9 mouse cellular contexts compared by ENCODE assay signal in genomic region chr2:163592084-163592483, GRCm38 (mm10). TPM values are rescaled to one million over a fixed set of nuclear protein-coding genes. Genes with fewer than 3 reads are reported as not detected.
DNase-seq lines count a peak whose midpoint lies in the region; ATAC-seq and TF ChIP-seq lines count a peak whose summit lies in the region.
"Had no signal": no experiment of that assay in that cellular context is flagged by ENCODE, and none has a peak within 500 bp of the region (broad histone marks: within the 10 kb centered on the region; RNA-seq: fewer than 3 reads in every experiment).

No protein-coding gene starts in this region.

- H3K4me3 ChIP-seq in left cerebral cortex, adult 2 months, result no peak overlapping the region
- H3K4me3 ChIP-seq in ES-E14 (ENCODE audit: insufficient read depth in 1 of 2, low read depth in 1 of 2, low read length in 2 of 2, poor library complexity in 1 of 2, severe bottlenecking in 1 of 2), result no peak overlapping the region
- H3K4me3 ChIP-seq: limb, embryonic 15.5 days had no signal

- DNase-seq in cerebellum, postnatal 14 days, result peak; percentile 69 to 86
- no peak for DNase-seq in cerebellum, adult 9-10 months
- DNase-seq in left cerebral cortex, adult 2 months (ENCODE audit: extremely low spot score in 1 of 2, low spot score in 2 of 2), result no peak
- DNase-seq in left cerebral cortex, postnatal 36 days (ENCODE audit: low spot score in 2 of 2), result no peak
- DNase-seq in ES-E14 (ENCODE audit: low read depth, low spot score), result peak; percentile 39
- no peak for DNase-seq in urinary bladder, postnatal 25 days (ENCODE audit: low spot score)
- no peak for DNase-seq in right cerebral cortex, adult 2 months (ENCODE audit: low spot score in 2 of 2)

- intact Hi-C loops in left cerebral cortex, adult 2 months (cut with DNase I), result no loop called here
- intact Hi-C loops in left cerebral cortex, postnatal 36 days (cut with DNase I), result no loop called here

- no peak overlapping the region for H3K9ac ChIP-seq in ES-E14 (ENCODE audit: insufficient read depth, low read depth, low read length, poor library complexity, severe bottlenecking)
- H3K9ac ChIP-seq: limb, embryonic 15.5 days had no signal

- H3K27ac ChIP-seq in left cerebral cortex, adult 2 months, result no peak overlapping the region
- H3K27ac ChIP-seq in ES-E14 (ENCODE audit: insufficient read depth, low read depth, low read length, poor library complexity, severe bottlenecking), result no peak overlapping the region
- H3K27ac ChIP-seq: limb, embryonic 15.5 days had no signal

- in situ Hi-C loops in ES-E14 (cut with MboI; ENCODE audit: low sequenced_read_pairs in 2 of 2, unreplicated experiment in 2 of 2), result no loop called here

- peaks cover 0 to 3% of the 10 kb centered on the region in 2 experiments; a peak in 1 of 4 replicates for H3K4me1 ChIP-seq in ES-E14 (ENCODE audit: control insufficient read depth in 2 of 2, insufficient read depth in 2 of 2, low read length in 2 of 2, poor library complexity in 1 of 2)

- peak; percentile 53 for TF ChIP-seq CTCF in left cerebral cortex, adult 2 months (IDR thresholded peaks at IDR 0.05)

- peak; percentile 21; the same call in 1 of the 2 replicates for ATAC-seq in megakaryocyte, adult 5-6 weeks (ENCODE audit: poor library complexity, severe bottlenecking)

- no peaks in the 10 kb centered on the region for H3K36me3 ChIP-seq in ES-E14 (ENCODE audit: control insufficient read depth, insufficient read depth, low read length, poor library complexity, severe bottlenecking)
- H3K36me3 ChIP-seq: limb, embryonic 15.5 days had no signal

- H3K9me3 ChIP-seq in ES-E14 (ENCODE audit: control insufficient read depth, insufficient read depth, low read depth, low read length), result no peaks in the 10 kb centered on the region
- H3K9me3 ChIP-seq: limb, embryonic 15.5 days had no signal

TF ChIP-seq in ES-E14, 5 proteins besides CTCF, POLR2A, EP300 and RAD21:
- TF ChIP-seq HCFC1 (IDR thresholded peaks at IDR 0.05; ENCODE audit: borderline replicate concordance, insufficient read depth, low read length) (no peak), ZNF384 (IDR thresholded peaks at IDR 0.05; ENCODE audit: low read depth, low read length) (no peak), CHD2 (IDR thresholded peaks at IDR 0.05; ENCODE audit: low read depth, low read length) (no peak), MAFK (IDR thresholded peaks at IDR 0.05; ENCODE audit: insufficient read depth, low read depth, low read length) (no peak), ZC3H11A (IDR thresholded peaks at IDR 0.05; ENCODE audit: borderline replicate concordance, low read depth, low read length) (no peak)

RNA-seq across cellular contexts. Expression of gene Ttpal, which starts 10.0 kb away (rescaled TPM):
- 10 to 100 TPM; 69.9 to 81.2 TPM for total RNA-seq in left cerebral cortex, adult 2 months (2021)
- total RNA-seq in left cerebral cortex, postnatal 36 days (2021), result 10 to 100 TPM; 63.0 to 70.7 TPM
- total RNA-seq in ES-E14 (2012; rRNA removed), result 5.4 and 7.8 TPM in 2 replicates
- 12.6 and 16.6 TPM in 2 replicates for total RNA-seq in megakaryocyte, adult 5-6 weeks (2015)
- total RNA-seq in megakaryocyte, adult 5-6 weeks (2017), result 8.8 and 14.4 TPM in 2 replicates

RNA-seq across cellular contexts. Expression of gene Serinc3, which starts 52.8 kb away (rescaled TPM):
- 100 to 1,000 TPM; 213 to 234 TPM for total RNA-seq in left cerebral cortex, adult 2 months (2021)
- total RNA-seq in left cerebral cortex, postnatal 36 days (2021), result 100 to 1,000 TPM; 224 to 251 TPM
- 59.3 and 62.0 TPM in 2 replicates for total RNA-seq in ES-E14 (2012; rRNA removed)
- 797 and 809 TPM in 2 replicates for total RNA-seq in megakaryocyte, adult 5-6 weeks (2015)
- 623 and 641 TPM in 2 replicates for total RNA-seq in megakaryocyte, adult 5-6 weeks (2017)

Comparison
In these comparisons a context has a peak if more than half of its experiments do, and no peak if none do; other contexts are left out.
1. DNase-seq: peak in cerebellum, postnatal 14 days (2 of 2) and ES-E14 (single experiment); none in cerebellum, adult 9-10 months (single experiment), left cerebral cortex, adult 2 months (0 of 2), left cerebral cortex, postnatal 36 days (0 of 2), urinary bladder, postnatal 25 days (single experiment) and right cerebral cortex, adult 2 months (0 of 2).